Comparison of ENCODE assay signal across 21 mouse cellular contexts in genomic region chr12:82751846-82752245, GRCm38 (mm10).
DNase-seq lines count a peak whose midpoint lies in the region; ATAC-seq lines count a peak whose summit lies in the region.
"Had no signal": no experiment of that assay in that cellular context is flagged by ENCODE, and none has a peak within 500 bp of the region (broad histone marks: within the 10 kb centered on the region; RNA-seq: fewer than 3 reads in every experiment).

No protein-coding gene starts in this region.

- no peak overlapping the region for H3K4me2 ChIP-seq in heart, embryonic 11.5 days
- H3K4me2 ChIP-seq in midbrain, embryonic 11.5 days = no peak overlapping the region
- no peak overlapping the region for H3K4me2 ChIP-seq in midbrain, embryonic 13.5 days (replicated peaks)

- 72% methylated on average over 2 of the region's 2 CpGs for WGBS in heart, embryonic 11.5 days (ENCODE audit: insufficient replicate concordance)
- WGBS in heart, embryonic 10.5 days = 59% methylated on average over 2 of the region's 2 CpGs
- 84% methylated on average over 2 of the region's 2 CpGs for WGBS in midbrain, embryonic 11.5 days
- WGBS in midbrain, embryonic 13.5 days = 81% methylated on average over 2 of the region's 2 CpGs

- no peaks in the 10 kb centered on the region for H3K36me3 ChIP-seq in heart, embryonic 11.5 days (ENCODE audit: control insufficient read depth, insufficient read depth, low read length)
- no peaks in the 10 kb centered on the region for H3K36me3 ChIP-seq in heart, embryonic 10.5 days
- H3K36me3 ChIP-seq in midbrain, embryonic 11.5 days (ENCODE audit: control insufficient read depth, insufficient read depth, low read length) = no peaks in the 10 kb centered on the region
- no peaks in the 10 kb centered on the region for H3K36me3 ChIP-seq in midbrain, embryonic 13.5 days
- H3K36me3 ChIP-seq: G1E had no signal

- no peak overlapping the region for H3K9ac ChIP-seq in heart, embryonic 11.5 days (ENCODE audit: low read depth, low read length)
- no peak overlapping the region for H3K9ac ChIP-seq in midbrain, embryonic 11.5 days (ENCODE audit: low read length)
- no peak overlapping the region for H3K9ac ChIP-seq in midbrain, embryonic 13.5 days (replicated peaks)

- H3K4me3 ChIP-seq in heart, embryonic 11.5 days (ENCODE audit: low read depth, low read length) = no peak overlapping the region
- H3K4me3 ChIP-seq in heart, embryonic 10.5 days = no peak overlapping the region
- no peak overlapping the region for H3K4me3 ChIP-seq in midbrain, embryonic 11.5 days (ENCODE audit: low read depth, low read length)
- no peak overlapping the region for H3K4me3 ChIP-seq in midbrain, embryonic 13.5 days (replicated peaks)

- no peaks in the 10 kb centered on the region for H3K9me3 ChIP-seq in heart, embryonic 11.5 days (replicated peaks; ENCODE audit: control insufficient read depth, low read length)
- no peaks in the 10 kb centered on the region for H3K9me3 ChIP-seq in heart, embryonic 10.5 days
- no peaks in the 10 kb centered on the region for H3K9me3 ChIP-seq in midbrain, embryonic 11.5 days (ENCODE audit: control insufficient read depth, low read length)
- no peaks in the 10 kb centered on the region for H3K9me3 ChIP-seq in midbrain, embryonic 13.5 days
- H3K9me3 ChIP-seq: G1E had no signal

- intact Hi-C loops in heart, postnatal 10 days (cut with DNase I) = no loop called here

- no peak for ATAC-seq in heart, embryonic 11.5 days (replicated peaks; ENCODE audit: insufficient number of reproducible peaks, low FRiP score, low TSS enrichment)
- ATAC-seq in midbrain, embryonic 11.5 days (ENCODE audit: low FRiP score) = no peak
- ATAC-seq in midbrain, embryonic 13.5 days = no peak
- ATAC-seq: activated CD4-positive, CD25-positive, alpha-beta regulatory T cell, adult 4 months; CD4-positive, CD25-positive, alpha-beta regulatory T cell, adult 4 months; Patski had no signal

- no peak overlapping the region for H3K27ac ChIP-seq in heart, embryonic 11.5 days (ENCODE audit: low read depth, low read length)
- H3K27ac ChIP-seq in heart, embryonic 10.5 days = no peak overlapping the region
- no peak overlapping the region for H3K27ac ChIP-seq in midbrain, embryonic 11.5 days (ENCODE audit: low read depth, low read length)
- no peak overlapping the region for H3K27ac ChIP-seq in midbrain, embryonic 13.5 days

- H3K27me3 ChIP-seq in heart, embryonic 11.5 days (ENCODE audit: control insufficient read depth, insufficient read depth, low read length) = no peaks in the 10 kb centered on the region
- no peaks in the 10 kb centered on the region for H3K27me3 ChIP-seq in heart, embryonic 10.5 days (ENCODE audit: insufficient read depth, poor library complexity, severe bottlenecking)
- no peaks in the 10 kb centered on the region for H3K27me3 ChIP-seq in midbrain, embryonic 11.5 days (ENCODE audit: control insufficient read depth, insufficient read depth, low read length)
- no peaks in the 10 kb centered on the region for H3K27me3 ChIP-seq in midbrain, embryonic 13.5 days
- H3K27me3 ChIP-seq: CH12.LX, Patski had no signal

- peak; percentile 78 for DNase-seq in heart, adult 11 months
- DNase-seq in heart, embryonic 10.5 days (ENCODE audit: low spot score) = peak; percentile 55
- no peak for DNase-seq in heart, postnatal 10 days
- peak; percentile 54 for DNase-seq in midbrain, embryonic 11.5 days (ENCODE audit: low spot score, missing footprints)
- DNase-seq: adrenal gland, adult 2 months; adrenal gland, adult 8-10 months; adrenal gland, postnatal 10 days; adrenal gland, postnatal 14 days; adrenal gland, postnatal 25 days; adrenal gland, postnatal 36 days; B cell, adult 2 months; cerebellum, adult 11 months; cerebellum, adult 11-12 months; cerebellum, adult 18-20 months had no signal

- H3K4me1 ChIP-seq in heart, embryonic 11.5 days (ENCODE audit: control insufficient read depth, insufficient read depth, low read length) = peaks cover 10% of the 10 kb centered on the region; the same call in 1 of the 2 replicates
- peaks cover 25% of the 10 kb centered on the region for H3K4me1 ChIP-seq in heart, embryonic 10.5 days
- no peaks in the 10 kb centered on the region for H3K4me1 ChIP-seq in midbrain, embryonic 11.5 days (ENCODE audit: control insufficient read depth, insufficient read depth, low read length)
- H3K4me1 ChIP-seq in midbrain, embryonic 13.5 days (replicated peaks) = peaks cover 10% of the 10 kb centered on the region; the same call in 1 of the 2 replicates

Comparison
In these comparisons a context has a peak if more than half of its experiments do, and no peak if none do; other contexts are left out.
1. DNase-seq: peak in heart, adult 11 months (single experiment), heart, embryonic 10.5 days (single experiment) and midbrain, embryonic 11.5 days (single experiment); none in heart, postnatal 10 days (0 of 2).